In the genomic region with DNA sequence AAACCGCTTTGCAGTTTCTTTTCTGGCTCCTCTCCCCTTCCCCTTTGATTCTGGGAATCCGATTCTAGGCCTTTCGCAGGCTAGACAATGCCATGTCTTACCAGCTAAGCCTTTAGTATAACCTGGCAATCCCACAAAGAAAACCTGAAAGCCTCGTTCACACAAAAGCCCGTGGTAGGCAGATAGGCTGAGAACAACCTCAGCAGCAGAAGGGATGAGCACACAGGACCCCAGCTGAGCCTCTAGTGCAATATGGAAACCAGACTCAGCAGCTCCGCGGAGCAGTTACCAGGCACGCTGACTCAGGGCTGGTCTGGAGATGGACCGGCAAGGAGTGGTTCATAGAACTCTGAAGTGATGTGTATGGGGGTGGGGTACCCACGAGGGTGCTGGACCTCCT, we compare ENCODE assay signal across 18 mouse cellular contexts. TPM values are rescaled to one million over a fixed set of nuclear protein-coding genes. Genes with fewer than 3 reads are reported as not detected.
DNase-seq lines count a peak whose midpoint lies in the region; ATAC-seq and TF ChIP-seq lines count a peak whose summit lies in the region.
"Had no signal": no experiment of that assay in that cellular context is flagged by ENCODE, and none has a peak within 500 bp of the region (broad histone marks: within the 10 kb centered on the region; RNA-seq: fewer than 3 reads in every experiment).

No protein-coding gene starts in this region.

- peak; percentile 71 for ATAC-seq in forebrain, embryonic 14.5 days
- ATAC-seq in midbrain, embryonic 13.5 days, result peak; percentile 49
- no peak for ATAC-seq in lung, postnatal 0 days

- H3K4me1 ChIP-seq in forebrain, embryonic 14.5 days (ENCODE audit: control insufficient read depth, insufficient read depth, low read length), result peaks cover 4% of the 10 kb centered on the region; the same call in 1 of the 2 replicates
- peaks cover 12% of the 10 kb centered on the region for H3K4me1 ChIP-seq in midbrain, embryonic 13.5 days (replicated peaks)
- no peaks in the 10 kb centered on the region for H3K4me1 ChIP-seq in lung, postnatal 0 days (ENCODE audit: insufficient read depth, low read depth, low read length)

- no peaks in the 10 kb centered on the region for H3K27me3 ChIP-seq in forebrain, embryonic 14.5 days (replicated peaks; ENCODE audit: control insufficient read depth, insufficient read depth, low read length)
- H3K27me3 ChIP-seq in midbrain, embryonic 13.5 days, result peaks cover 5% of the 10 kb centered on the region; the same call in 1 of the 2 replicates
- no peaks in the 10 kb centered on the region; the same call in 1 of the 2 replicates for H3K27me3 ChIP-seq in lung, postnatal 0 days (replicated peaks; ENCODE audit: insufficient read depth, low read length)

- 7% methylated on average over 10 of the region's 10 CpGs for WGBS in forebrain, embryonic 14.5 days
- 13% methylated on average over 10 of the region's 10 CpGs for WGBS in midbrain, embryonic 13.5 days
- 52% methylated on average over 10 of the region's 10 CpGs for WGBS in lung, postnatal 0 days

- H3K27ac ChIP-seq in forebrain, embryonic 14.5 days (ENCODE audit: low read depth, low read length), result peak overlapping the region; percentile 44; the same call in 1 of the 2 replicates
- H3K27ac ChIP-seq in midbrain, embryonic 13.5 days, result peak overlapping the region; percentile 59
- no peak overlapping the region for H3K27ac ChIP-seq in lung, postnatal 0 days (ENCODE audit: low read length)
- H3K27ac ChIP-seq: heart, embryonic 10.5 days; neural tube, embryonic 13.5 days had no signal

- peak overlapping the region; percentile 48 for H3K9ac ChIP-seq in forebrain, embryonic 14.5 days (ENCODE audit: low read length)
- peak overlapping the region; percentile 33; the same call in 1 of the 2 replicates for H3K9ac ChIP-seq in midbrain, embryonic 13.5 days (replicated peaks)
- H3K9ac ChIP-seq in lung, postnatal 0 days (replicated peaks; ENCODE audit: low read depth), result no peak overlapping the region
- H3K9ac ChIP-seq: lung, embryonic 14.5 days; neural tube, embryonic 13.5 days had no signal

- H3K4me3 ChIP-seq in forebrain, embryonic 14.5 days (ENCODE audit: low read depth, low read length), result no peak overlapping the region
- no peak overlapping the region for H3K4me3 ChIP-seq in midbrain, embryonic 13.5 days (replicated peaks)
- no peak overlapping the region for H3K4me3 ChIP-seq in lung, postnatal 0 days (ENCODE audit: low read depth, low read length)
- H3K4me3 ChIP-seq: heart, embryonic 10.5 days; megakaryocyte, embryonic 14.5 days; neural tube, embryonic 13.5 days had no signal

- peak; percentile 12 for DNase-seq in embryo, embryonic 11 days
- no peak for DNase-seq in embryo, embryonic 9.5 days (ENCODE audit: extremely low spot score)
- DNase-seq in ZHBTc4 (ENCODE audit: low read depth, low spot score), result peak; percentile 63
- DNase-seq in forebrain, embryonic 14.5 days (ENCODE audit: low spot score), result peak; percentile 66
- no peak for DNase-seq in lung, postnatal 0 days (ENCODE audit: low spot score)
- DNase-seq in adrenal gland, adult (ENCODE audit: inconsistent age in 2 of 2, low spot score in 1 of 2), result no peak
- no peak for DNase-seq in spleen, postnatal 4 days (ENCODE audit: low spot score in 2 of 2)
- DNase-seq: cerebellum, postnatal 10 days; gastrocnemius, postnatal 14 days; heart, postnatal 36 days; kidney, adult 8-10 months; layer of hippocampus, adult 9-11 months; lung, embryonic 14.5 days had no signal

- TF ChIP-seq EP300 in lung, postnatal 0 days (IDR thresholded peaks at IDR 0.05), result no peak

- H3K36me3 ChIP-seq in forebrain, embryonic 14.5 days (ENCODE audit: control insufficient read depth, insufficient read depth, low read length), result peaks cover 8% of the 10 kb centered on the region
- H3K36me3 ChIP-seq in midbrain, embryonic 13.5 days, result peaks cover under 1% of the 10 kb centered on the region; the same call in 1 of the 2 replicates
- H3K36me3 ChIP-seq in lung, postnatal 0 days (ENCODE audit: insufficient read depth, low read length), result no peaks in the 10 kb centered on the region
- H3K36me3 ChIP-seq: neural tube, embryonic 13.5 days had no signal

- H3K4me2 ChIP-seq in forebrain, embryonic 14.5 days (ENCODE audit: low read length), result no peak overlapping the region
- H3K4me2 ChIP-seq in midbrain, embryonic 13.5 days (replicated peaks), result 0 out of 2 replicates have a peak overlapping the region, but pooled peaks have one; percentile 2
- H3K4me2 ChIP-seq in lung, postnatal 0 days (replicated peaks; ENCODE audit: low read depth, low read length), result no peak overlapping the region
- H3K4me2 ChIP-seq: lung, embryonic 14.5 days; neural tube, embryonic 13.5 days had no signal

- no peaks in the 10 kb centered on the region for H3K9me3 ChIP-seq in forebrain, embryonic 14.5 days (replicated peaks; ENCODE audit: control insufficient read depth, low read length)
- H3K9me3 ChIP-seq in midbrain, embryonic 13.5 days, result no peaks in the 10 kb centered on the region
- H3K9me3 ChIP-seq in lung, postnatal 0 days (ENCODE audit: low read length), result no peaks in the 10 kb centered on the region
- H3K9me3 ChIP-seq: heart, embryonic 10.5 days; megakaryocyte, embryonic 14.5 days; neural tube, embryonic 13.5 days had no signal

- no peak for TF ChIP-seq CTCF in lung, postnatal 0 days (IDR thresholded peaks at IDR 0.05)

RNA-seq across cellular contexts. Expression of gene Grtp1, which starts 5.6 kb away (rescaled TPM):
- 25.8 and 27.6 TPM in 2 replicates for polyA plus RNA-seq in forebrain, embryonic 14.5 days (2014; fragmentation: Nextera tagmentation; extraction: Ambion mirVana)
- 15.0 and 17.9 TPM in 2 replicates for polyA plus RNA-seq in midbrain, embryonic 13.5 days (2015; fragmentation: Nextera tagmentation; extraction: Ambion mirVana)
- polyA plus RNA-seq in lung, postnatal 0 days (2015; fragmentation: Nextera tagmentation; extraction: Ambion mirVana), result 2.0 and 2.5 TPM in 2 replicates

RNA-seq across cellular contexts. Expression of gene Lamp1, which starts 35.9 kb away (rescaled TPM):
- 267 and 274 TPM in 2 replicates for polyA plus RNA-seq in forebrain, embryonic 14.5 days (2014; fragmentation: Nextera tagmentation; extraction: Ambion mirVana)
- 223 and 242 TPM in 2 replicates for polyA plus RNA-seq in midbrain, embryonic 13.5 days (2015; fragmentation: Nextera tagmentation; extraction: Ambion mirVana)
- 508 and 522 TPM in 2 replicates for polyA plus RNA-seq in lung, postnatal 0 days (2015; fragmentation: Nextera tagmentation; extraction: Ambion mirVana)

RNA-seq across cellular contexts. Expression of gene Adprhl1, which starts 59.1 kb away (rescaled TPM):
- not detected in 2 replicates for polyA plus RNA-seq in forebrain, embryonic 14.5 days (2014; fragmentation: Nextera tagmentation; extraction: Ambion mirVana)
- 0.23 TPM in 1 of 2 replicates, not detected in the other for polyA plus RNA-seq in midbrain, embryonic 13.5 days (2015; fragmentation: Nextera tagmentation; extraction: Ambion mirVana)
- polyA plus RNA-seq in lung, postnatal 0 days (2015; fragmentation: Nextera tagmentation; extraction: Ambion mirVana), result 0.93 and 1.0 TPM in 2 replicates
- polyA plus RNA-seq: limb, embryonic 11.5 days; lung, embryonic 14.5 days had no signal

Comparison
In these comparisons a context has a peak if more than half of its experiments do, and no peak if none do; other contexts are left out.
1. DNase-seq: peak in embryo, embryonic 11 days (single experiment), ZHBTc4 (single experiment) and forebrain, embryonic 14.5 days (single experiment); none in embryo, embryonic 9.5 days (single experiment), lung, postnatal 0 days (single experiment), adrenal gland, adult (0 of 2) and spleen, postnatal 4 days (0 of 2).